Mouse (Mus musculus) heart, postnatal 0 days (tissue): ENCODE measurements around the gene Iah1.

ENCODE experiments used
- CTCF ChIP-seq: IDR thresholded peaks from 2 replicates; pipeline ENCODE4 v1.5.1; 2016; ENCODE audit warnings: antibody characterized with exemption, control low read depth, low read depth
- EP300 ChIP-seq: IDR thresholded peaks from 2 replicates; pipeline ENCODE4 v1.6.1; 2016; ENCODE audit warnings: antibody characterized with exemption, low read depth

GRCm38 (mm10) chr12:21346972-21347371 lies 30.8 kb downstream of the Iah1 start:
- TF ChIP-seq EP300: no peak
- TF ChIP-seq CTCF: no peak
